Mouse (Mus musculus): ENCODE results near the gene Maea.

Maea gene

GRCm38 (mm10) chr5:33357494-33357893 is 22.2 kb downstream of the Maea start:
- no peak for DNase-seq (ENCODE audit: low spot score)

GRCm38 (mm10) chr5:33358467-33358866 is 23.2 kb downstream of the Maea start:
- DNase-seq (ENCODE audit: low spot score), result no peak

GRCm38 (mm10) chr5:33363263-33363662 is 28.0 kb downstream of the Maea start:
- no peak for DNase-seq (ENCODE audit: low spot score)

GRCm38 (mm10) chr5:33368651-33369050 is 33.3 kb downstream of the Maea start:
- DNase-seq (ENCODE audit: low spot score), result no peak

GRCm38 (mm10) chr5:33371137-33371536 is 35.8 kb downstream of the Maea start:
- no peak for DNase-seq (ENCODE audit: low spot score)

- no peak for DNase-seq (ENCODE audit: low spot score)
Measured at GRCm38 (mm10) chr5:33371668-33372067, 36.4 kb downstream of the Maea start.

GRCm38 (mm10) chr5:33372331-33373038 is 37.2 kb downstream of the Maea start:
- DNase-seq (ENCODE audit: low spot score), result peak; percentile 60

- DNase-seq (ENCODE audit: low spot score), result no peak
Measured at GRCm38 (mm10) chr5:33377176-33377575, 41.9 kb downstream of the Maea start.

- DNase-seq (ENCODE audit: low spot score), result peak; percentile 69
Measured at GRCm38 (mm10) chr5:33377801-33378301, 42.5 kb downstream of the Maea start.

GRCm38 (mm10) chr5:33378302-33378854 is 43.1 kb downstream of the Maea start, which contains the start of gene Uvssa:
Uvssa (plus strand) TSS chr5:33378549.
- peak; percentile 99 for DNase-seq (ENCODE audit: low spot score)

- DNase-seq (ENCODE audit: low spot score), result no peak
Measured at GRCm38 (mm10) chr5:33387550-33387949, 52.2 kb downstream of the Maea start.

- DNase-seq (ENCODE audit: low spot score), result peak; percentile 85
Measured at GRCm38 (mm10) chr5:33393803-33394202, 58.5 kb downstream of the Maea start.

GRCm38 (mm10) chr5:33395693-33396092 is 60.4 kb downstream of the Maea start:
- no peak for DNase-seq (ENCODE audit: low spot score)

- DNase-seq (ENCODE audit: low spot score), result no peak
Measured at GRCm38 (mm10) chr5:33396828-33397227, 61.5 kb downstream of the Maea start.

- DNase-seq (ENCODE audit: low spot score), result no peak
Measured at GRCm38 (mm10) chr5:33400819-33401218, 65.5 kb downstream of the Maea start.

- DNase-seq (ENCODE audit: low spot score), result no peak
Measured at GRCm38 (mm10) chr5:33420313-33420712, 85.0 kb downstream of the Maea start.

Data from testis, postnatal 10 days (tissue).